Mouse (Mus musculus) forebrain, postnatal 0 days (tissue): Measurements from ENCODE around the gene Ppfibp1. TPM values are rescaled to one million over a fixed set of nuclear protein-coding genes. Genes with fewer than 3 reads are reported as not detected.

Experiments
- ATAC-seq: fragments of 200-750 bp; cut with Nextera tagmentation; 2 replicates; pipeline ENCODE4 v1.8.0; 2017; ENCODE audit warnings: mild to moderate bottlenecking, moderate library complexity
- DNase-seq: peaks from one replicate; pipeline ENCODE4 v3.0.0-alpha.2; 2015
- H3K27ac ChIP-seq: fragments of 300-500 bp; sonication (generic); 2 replicates; pipeline ENCODE4 v1.5.1; 2014; ENCODE audit warnings: low read depth, mild to moderate bottlenecking, antibody characterized with exemption, low read length, moderate library complexity, mixed read lengths
- H3K27me3 ChIP-seq: fragments of 300-500 bp; sonication (generic); 2 replicates; pipeline ENCODE4 v1.6.1; 2014; ENCODE audit warnings: mild to moderate bottlenecking, low read length, mixed read lengths; ENCODE audit not compliant: insufficient read depth
- H3K36me3 ChIP-seq: fragments of 300-500 bp; sonication (generic); 2 replicates; pipeline ENCODE4 v1.6.1; 2014; ENCODE audit warnings: mild to moderate bottlenecking, moderate library complexity; ENCODE audit not compliant: insufficient read depth
- H3K4me1 ChIP-seq: fragments of 300-500 bp; sonication (generic); 2 replicates; pipeline ENCODE4 v1.6.1; 2014; ENCODE audit warnings: antibody characterized with exemption; ENCODE audit not compliant: insufficient read depth
- H3K4me2 ChIP-seq: fragments of 300-500 bp; sonication (generic); 2 replicates; pipeline ENCODE4 v1.6.1; 2014; ENCODE audit warnings: low read depth, mild to moderate bottlenecking, moderate library complexity
- H3K4me3 ChIP-seq: fragments of 300-500 bp; sonication (generic); 2 replicates; pipeline ENCODE4 v1.5.1; 2014; ENCODE audit warnings: low read depth, low read length, mixed read lengths
- H3K9ac ChIP-seq: fragments of 300-500 bp; sonication (generic); 2 replicates; pipeline ENCODE4 v1.6.1; 2014; ENCODE audit warnings: mild to moderate bottlenecking
- H3K9me3 ChIP-seq: fragments of 300-500 bp; sonication (generic); 2 replicates; pipeline ENCODE4 v1.6.1; 2016; ENCODE audit warnings: low read length
- CTCF ChIP-seq: sonication (generic); IDR thresholded peaks from 2 replicates; pipeline ENCODE4 v1.5.1; 2016; ENCODE audit warnings: antibody characterized with exemption, control low read depth, low read depth
- WGBS: fragments of 180-500 bp; shearing (Covaris S2); extraction: QIAGEN DNeasy Blood & Tissue Kit; methylation state at CpG from one replicate; pipeline ENCODE4 v1.1.7; 2014; 5-methylcytosine and 5-hydroxymethylcytosine counted together
- polyA plus RNA-seq: library from polyadenylated mRNA; unstranded; fragments of >200 nt; fragmentation: Nextera tagmentation; extraction: Ambion mirVana; gene quantifications from 2 replicates; pipeline ENCODE4 v1.2.1, GENCODE M21; 2015
- total RNA-seq: library from RNA; depleted of rRNA; stranded (reverse); fragments of >200 nt; gene quantifications from 2 replicates; pipeline ENCODE4 v1.2.3, GENCODE M21; 2014

Ppfibp1 gene
- total and polyA plus RNA-seq, 2 experiments from 2014 or later = 23.8 to 33.0 TPM

DNA sequence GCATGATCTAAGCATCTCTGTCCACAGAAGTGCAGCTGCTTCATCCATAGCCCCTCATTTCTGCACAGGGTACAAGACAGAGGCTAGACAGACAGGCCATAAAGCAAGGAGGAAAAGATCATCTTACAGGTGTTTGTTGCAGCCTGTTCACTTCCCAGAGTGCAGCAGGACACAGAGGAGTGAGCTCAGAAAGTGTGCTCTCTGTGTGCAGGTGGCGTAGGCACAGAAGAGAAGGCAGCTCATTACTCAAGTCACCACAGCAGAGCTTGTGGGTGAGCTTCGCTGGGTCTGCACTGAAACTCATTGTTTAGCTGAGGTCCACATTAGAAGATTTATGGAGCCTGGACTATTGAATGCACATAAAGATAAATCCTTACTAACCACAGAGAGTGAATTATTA lies 111.5 kb downstream of the Ppfibp1 start:
- H3K4me3 ChIP-seq = no peak overlapping the region
- no peaks in the 10 kb centered on the region for H3K9me3 ChIP-seq
- H3K4me1 ChIP-seq = no peaks in the 10 kb centered on the region
- TF ChIP-seq CTCF = no peak
- WGBS = 90% methylated on average over 2 of the region's 2 CpGs
- DNase-seq (no peak), ATAC-seq (no peak)
- H3K27ac ChIP-seq = no peak overlapping the region
- H3K27me3 ChIP-seq = no peaks in the 10 kb centered on the region
- no peak overlapping the region for H3K9ac ChIP-seq
- H3K36me3 ChIP-seq = 0 out of 2 replicates have a peak, but pooled peaks cover 3% of the 10 kb centered on the region
- H3K4me2 ChIP-seq = no peak overlapping the region

DNA sequence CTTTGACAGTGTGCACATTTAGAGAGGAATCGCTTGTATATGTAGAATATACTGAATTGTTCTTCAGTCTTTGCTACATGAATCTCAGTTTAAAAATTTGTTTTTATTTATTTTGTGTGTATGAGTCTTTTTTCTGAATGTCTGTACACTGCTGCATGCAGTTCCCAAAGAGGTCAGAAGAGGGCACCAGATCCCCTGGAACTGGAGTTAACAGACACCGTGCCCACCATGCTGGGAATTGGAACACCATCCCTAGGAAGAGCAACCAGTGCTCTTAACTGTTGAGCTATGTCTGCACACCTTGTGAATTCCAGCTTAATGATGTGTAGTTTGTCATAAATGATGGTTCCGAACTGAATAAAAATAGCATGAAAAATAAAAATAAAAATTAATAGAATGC lies 119.9 kb downstream of the Ppfibp1 start:
- no peak overlapping the region for H3K9ac ChIP-seq
- WGBS = 60% methylated on average over 3 of the region's 3 CpGs
- no peak overlapping the region for H3K4me3 ChIP-seq
- DNase-seq = peak; percentile 41
- TF ChIP-seq CTCF = peak; percentile 71
- H3K9me3 ChIP-seq = no peaks in the 10 kb centered on the region
- no peak for ATAC-seq
- H3K27me3 ChIP-seq = no peaks in the 10 kb centered on the region
- H3K4me2 ChIP-seq = no peak overlapping the region
- H3K36me3 ChIP-seq = 0 out of 2 replicates have a peak, but pooled peaks cover 2% of the 10 kb centered on the region
- H3K27ac ChIP-seq = no peak overlapping the region
- no peaks in the 10 kb centered on the region for H3K4me1 ChIP-seq

DNA sequence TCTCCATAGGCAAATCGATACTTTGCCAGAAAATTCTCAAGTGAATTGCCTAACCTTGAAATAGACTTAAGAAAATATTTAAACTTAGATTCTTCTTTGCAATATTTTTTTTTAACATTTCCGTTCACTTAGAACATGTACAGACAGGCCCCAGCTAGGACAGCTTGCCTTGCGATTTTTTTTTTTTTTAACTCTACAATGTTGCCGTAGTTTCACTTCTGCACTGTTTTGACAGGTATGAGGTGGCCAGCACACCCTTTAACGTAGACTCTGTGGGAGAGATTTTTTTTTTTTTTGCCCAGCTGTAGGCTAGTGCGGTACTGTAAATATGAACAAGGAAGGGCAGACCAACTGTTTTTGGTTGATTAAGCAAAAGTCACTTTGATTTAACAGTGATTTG lies 122.1 kb downstream of the Ppfibp1 start:
- Histone ChIP-seq H3K4me2 (no peak overlapping the region), H3K9me3 (no peaks in the 10 kb centered on the region), H3K4me1 (no peaks in the 10 kb centered on the region), H3K27me3 (no peaks in the 10 kb centered on the region), H3K27ac (no peak overlapping the region), H3K9ac (no peak overlapping the region), H3K4me3 (no peak overlapping the region), H3K36me3 (0 out of 2 replicates have a peak, but pooled peaks cover 2% of the 10 kb centered on the region)
- no peak for TF ChIP-seq CTCF
- 79% methylated on average over 6 of the region's 6 CpGs for WGBS
- DNase-seq (no peak), ATAC-seq (peak; percentile 16)

DNA sequence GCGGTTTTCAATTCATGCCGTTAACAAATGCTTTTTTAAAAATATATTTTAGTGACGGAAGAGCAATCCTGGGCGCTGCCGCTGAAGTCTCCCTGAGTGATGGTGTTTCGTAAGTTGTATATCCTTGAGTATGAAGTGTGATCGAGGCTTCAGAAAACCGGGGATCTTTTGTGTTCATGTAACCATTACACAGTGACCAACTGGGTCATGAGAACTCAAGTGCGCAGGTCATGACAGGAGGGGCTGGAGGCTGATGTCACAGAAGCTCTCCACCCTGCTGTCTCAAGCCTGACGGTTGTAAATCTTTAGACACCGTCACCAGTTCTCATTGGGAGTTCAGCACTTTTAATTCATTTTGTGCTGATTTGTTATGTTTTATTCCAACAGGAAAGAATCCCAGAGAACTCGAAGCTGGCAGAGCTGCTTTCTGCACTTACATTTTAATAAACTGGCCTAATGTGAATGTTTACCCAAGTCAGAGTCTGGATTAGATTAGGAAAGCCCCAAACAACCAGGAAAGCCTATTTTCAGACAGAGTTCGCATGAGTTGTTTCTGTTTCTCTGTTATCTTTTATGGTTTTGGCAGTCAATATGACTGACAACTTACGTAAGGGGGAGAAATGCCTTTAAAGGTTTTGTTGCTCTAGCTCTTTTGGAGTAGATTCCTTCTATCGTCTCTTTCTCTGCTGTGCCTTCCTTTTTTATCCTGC lies 122.7 kb downstream of the Ppfibp1 start:
- H3K4me3 ChIP-seq = no peak overlapping the region
- ATAC-seq (no peak), DNase-seq (no peak)
- WGBS = 92% methylated on average over 15 of the region's 15 CpGs
- H3K9ac ChIP-seq = no peak overlapping the region
- no peaks in the 10 kb centered on the region for H3K9me3 ChIP-seq
- 0 out of 2 replicates have a peak, but pooled peaks cover 2% of the 10 kb centered on the region for H3K36me3 ChIP-seq
- H3K4me1 ChIP-seq = no peaks in the 10 kb centered on the region
- no peak overlapping the region for H3K4me2 ChIP-seq
- TF ChIP-seq CTCF = no peak
- no peak overlapping the region for H3K27ac ChIP-seq
- no peaks in the 10 kb centered on the region for H3K27me3 ChIP-seq

DNA sequence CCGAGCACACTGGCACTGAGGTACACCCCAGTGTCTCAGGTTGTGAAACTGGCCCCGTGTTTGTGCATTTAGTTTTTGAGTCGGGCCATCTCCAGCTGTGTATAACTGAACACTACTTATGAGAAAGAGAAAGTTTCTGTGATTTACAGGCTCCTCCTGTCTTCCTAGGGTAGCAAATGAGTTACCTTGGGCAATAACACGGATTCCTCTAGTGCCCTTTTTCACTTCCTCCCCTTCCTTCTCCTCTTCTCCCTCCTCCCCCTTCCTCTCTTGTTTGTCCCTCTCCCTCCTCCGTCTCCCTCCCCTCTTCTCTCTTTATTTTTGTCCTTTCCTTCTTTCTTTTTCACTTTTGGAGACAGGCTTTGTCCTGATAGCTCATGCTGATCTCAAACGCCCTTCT lies 123.3 kb downstream of the Ppfibp1 start:
- no peak for TF ChIP-seq CTCF
- H3K9ac ChIP-seq = no peak overlapping the region
- 65% methylated on average over 6 of the region's 6 CpGs for WGBS
- no peak for ATAC-seq
- H3K27me3 ChIP-seq = no peaks in the 10 kb centered on the region
- H3K9me3 ChIP-seq = no peaks in the 10 kb centered on the region
- no peak overlapping the region for H3K4me3 ChIP-seq
- H3K4me2 ChIP-seq = no peak overlapping the region
- H3K27ac ChIP-seq = no peak overlapping the region
- no peaks in the 10 kb centered on the region for H3K36me3 ChIP-seq
- DNase-seq = no peak
- no peaks in the 10 kb centered on the region for H3K4me1 ChIP-seq

DNA sequence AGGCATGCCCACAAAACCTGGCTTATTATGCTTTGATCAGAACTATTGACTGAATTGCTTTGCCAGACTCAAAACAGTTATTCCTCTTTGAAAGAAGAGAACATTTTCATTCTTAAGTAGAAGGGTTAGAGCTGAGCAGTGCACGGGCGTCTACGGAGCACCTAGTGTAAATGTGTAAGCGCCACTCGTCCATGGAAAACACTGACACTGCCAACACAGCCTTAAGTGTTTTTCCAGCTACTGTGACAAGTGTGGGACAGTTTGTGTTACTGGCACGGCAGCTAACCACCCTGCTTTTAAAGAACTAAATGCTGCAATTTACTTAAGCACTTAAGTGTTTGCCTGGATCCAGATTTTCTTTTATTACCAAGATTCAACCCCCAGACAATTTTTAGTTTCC lies 123.7 kb downstream of the Ppfibp1 start:
- Histone ChIP-seq H3K9me3 (no peaks in the 10 kb centered on the region), H3K4me3 (no peak overlapping the region), H3K27ac (no peak overlapping the region), H3K27me3 (no peaks in the 10 kb centered on the region), H3K4me2 (no peak overlapping the region), H3K9ac (no peak overlapping the region), H3K36me3 (no peaks in the 10 kb centered on the region), H3K4me1 (no peaks in the 10 kb centered on the region)
- 35% methylated on average over 6 of the region's 6 CpGs for WGBS
- no peak for ATAC-seq
- TF ChIP-seq CTCF = no peak
- no peak for DNase-seq

DNA sequence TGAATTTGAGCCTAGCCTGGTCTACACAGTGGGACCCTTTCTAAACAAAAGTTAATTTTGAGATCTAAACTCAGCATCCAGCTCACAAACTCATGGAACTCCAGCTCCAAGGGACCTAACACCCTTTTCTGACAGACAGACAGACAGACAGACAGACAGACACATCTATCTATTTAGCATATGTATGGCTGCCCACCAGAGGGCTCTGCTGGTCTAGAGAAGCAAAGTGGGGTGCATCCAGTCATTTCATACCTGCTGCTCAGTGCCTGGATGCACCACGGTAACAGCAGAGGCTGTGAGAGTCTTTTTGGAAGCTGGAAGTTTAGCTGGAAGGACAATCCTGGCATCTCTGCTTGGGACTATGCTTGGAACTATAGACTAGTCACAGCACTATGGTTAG lies 125.3 kb downstream of the Ppfibp1 start:
- H3K27ac ChIP-seq = no peak overlapping the region
- no peaks in the 10 kb centered on the region for H3K9me3 ChIP-seq
- WGBS = 77% methylated on average over 1 of the region's 1 CpGs
- no peaks in the 10 kb centered on the region for H3K36me3 ChIP-seq
- H3K4me1 ChIP-seq = no peaks in the 10 kb centered on the region
- ATAC-seq = no peak
- no peak overlapping the region for H3K4me2 ChIP-seq
- no peak overlapping the region for H3K9ac ChIP-seq
- TF ChIP-seq CTCF = peak; percentile 46
- DNase-seq = no peak
- H3K27me3 ChIP-seq = no peaks in the 10 kb centered on the region
- no peak overlapping the region for H3K4me3 ChIP-seq
